Mouse (Mus musculus) right cerebral cortex, postnatal 36 days (tissue): ENCODE results near the gene Fkrp.
A peak's percentile ranks its signal among the peaks of the same experiment; 100 is the strongest.

Source experiments
- DNase-seq, 2 experiments: peaks; one replicate each; pipeline ENCODE4 v3.0.0; 2022; ENCODE audit warnings: low spot score in 2 of 2, mixed read lengths in 1 of 2

Fkrp gene

GRCm38 (mm10) chr7:16792316-16792715 is 24.2 kb downstream of the Fkrp start:
- DNase-seq = no peak

GRCm38 (mm10) chr7:16785541-16786083 is 30.9 kb downstream of the Fkrp start:
- no peak for DNase-seq

GRCm38 (mm10) chr7:16784498-16784976 is 32.0 kb downstream of the Fkrp start:
- DNase-seq = no peak

GRCm38 (mm10) chr7:16783758-16784415 is 32.6 kb downstream of the Fkrp start:
- DNase-seq = no peak

- no peak for DNase-seq
These were observed 33.3 kb downstream of the Fkrp start for GRCm38 (mm10) chr7:16783224-16783688.

- DNase-seq = no peak
These were observed 33.9 kb downstream of the Fkrp start for GRCm38 (mm10) chr7:16782555-16783125.

- DNase-seq = no peak
These were observed 34.5 kb downstream of the Fkrp start for GRCm38 (mm10) chr7:16781816-16782554.

- no peak for DNase-seq
These were observed 35.0 kb downstream of the Fkrp start for GRCm38 (mm10) chr7:16781555-16781815.

GRCm38 (mm10) chr7:16780825-16781554 is 35.5 kb downstream of the Fkrp start, which contains the start of gene Slc1a5:
Gene Slc1a5, plus strand, starts transcription at chr7:16781340.
- peak; percentile 46 to 54 for DNase-seq

GRCm38 (mm10) chr7:16780076-16780475 is 36.5 kb downstream of the Fkrp start:
- no peak for DNase-seq

- DNase-seq = no peak
These were observed 40.6 kb downstream of the Fkrp start for GRCm38 (mm10) chr7:16775888-16776287.

- DNase-seq = no peak
These were observed 50.1 kb downstream of the Fkrp start for GRCm38 (mm10) chr7:16766443-16766842.

- no peak for DNase-seq
These were observed 52.9 kb downstream of the Fkrp start for GRCm38 (mm10) chr7:16763463-16764218.

- DNase-seq = no peak
These were observed 54.9 kb downstream of the Fkrp start for GRCm38 (mm10) chr7:16761630-16762029.

- no peak for DNase-seq
These were observed 55.5 kb downstream of the Fkrp start for GRCm38 (mm10) chr7:16761005-16761481.

GRCm38 (mm10) chr7:16760292-16760691 is 56.2 kb downstream of the Fkrp start:
- DNase-seq = no peak
